8 mouse cellular contexts compared by ENCODE assay signal in the genomic region with DNA sequence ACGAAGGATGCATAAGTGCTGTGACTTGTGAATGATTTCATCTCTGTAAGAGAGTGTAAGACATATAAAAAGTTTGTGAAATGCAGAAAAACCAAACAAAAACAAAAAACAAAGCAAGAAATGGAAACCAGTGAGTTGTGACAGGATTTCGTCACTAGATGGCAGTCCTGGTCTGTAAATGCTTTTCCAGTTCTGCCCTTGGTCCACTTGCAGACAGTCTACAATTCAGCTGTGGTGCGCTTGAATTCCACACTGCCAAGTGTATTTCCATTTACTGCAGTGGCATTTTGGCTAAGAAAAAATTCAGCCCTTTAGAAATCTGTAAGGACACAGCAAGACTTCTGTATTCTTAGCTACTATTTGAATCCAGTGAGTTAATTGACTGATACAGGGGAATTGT.
DNase-seq lines count a peak whose midpoint lies in the region; ATAC-seq and TF ChIP-seq lines count a peak whose summit lies in the region.
"Had no signal": no experiment of that assay in that cellular context is flagged by ENCODE, and none has a peak within 500 bp of the region (broad histone marks: within the 10 kb centered on the region; RNA-seq: fewer than 3 reads in every experiment).

No protein-coding gene starts in this region.

- H3K27me3 ChIP-seq in embryonic facial prominence, embryonic 11.5 days (ENCODE audit: control insufficient read depth, insufficient read depth, low read length) = no peaks in the 10 kb centered on the region
- no peaks in the 10 kb centered on the region for H3K27me3 ChIP-seq in kidney, postnatal 0 days (ENCODE audit: insufficient read depth, low read length)

- no peak overlapping the region for H3K4me3 ChIP-seq in embryonic facial prominence, embryonic 11.5 days (ENCODE audit: low read depth, low read length)
- no peak overlapping the region for H3K4me3 ChIP-seq in kidney, postnatal 0 days (replicated peaks; ENCODE audit: low read depth, low read length)
- H3K4me3 ChIP-seq: myocyte had no signal

- no peaks in the 10 kb centered on the region for H3K9me3 ChIP-seq in embryonic facial prominence, embryonic 11.5 days (replicated peaks; ENCODE audit: control insufficient read depth, low read length)
- H3K9me3 ChIP-seq in kidney, postnatal 0 days (replicated peaks; ENCODE audit: low read length) = no peaks in the 10 kb centered on the region

- no peak for ATAC-seq in embryonic facial prominence, embryonic 11.5 days (replicated peaks; ENCODE audit: insufficient number of reproducible peaks, low FRiP score, low TSS enrichment, low read depth)
- ATAC-seq in kidney, postnatal 0 days (replicated peaks; ENCODE audit: low FRiP score, low read depth) = no peak
- peak; percentile 77 for ATAC-seq in megakaryocyte progenitor cell, adult 5-6 weeks (replicated peaks; ENCODE audit: poor library complexity)

- 25% methylated on average over 3 of the region's 3 CpGs for WGBS in embryonic facial prominence, embryonic 11.5 days
- WGBS in kidney, postnatal 0 days = 16% methylated on average over 3 of the region's 3 CpGs

- H3K4me2 ChIP-seq in embryonic facial prominence, embryonic 11.5 days (ENCODE audit: low read depth, low read length) = no peak overlapping the region
- no peak overlapping the region for H3K4me2 ChIP-seq in kidney, postnatal 0 days (ENCODE audit: low read length)

- no peak overlapping the region for H3K9ac ChIP-seq in embryonic facial prominence, embryonic 11.5 days (replicated peaks; ENCODE audit: low read length)
- H3K9ac ChIP-seq in kidney, postnatal 0 days (ENCODE audit: low read depth, low read length) = no peak overlapping the region

- peak; percentile 8 for DNase-seq in thymus, postnatal 0 days (ENCODE audit: low spot score)
- DNase-seq in thymus, postnatal 36 days = no peak
- peak; percentile 16 to 48 for DNase-seq in adrenal gland, postnatal 36 days
- DNase-seq in embryonic facial prominence, embryonic 11.5 days (ENCODE audit: low spot score) = peak; percentile 80
- DNase-seq in kidney, postnatal 0 days (ENCODE audit: low spot score) = peak; percentile 79
- DNase-seq in ovary, adult 18-20 months (ENCODE audit: low spot score) = no peak

- no peaks in the 10 kb centered on the region for H3K4me1 ChIP-seq in embryonic facial prominence, embryonic 11.5 days (ENCODE audit: control insufficient read depth, insufficient read depth, low read length)
- no peaks in the 10 kb centered on the region for H3K4me1 ChIP-seq in kidney, postnatal 0 days (replicated peaks; ENCODE audit: insufficient read depth, low read length)

- no peaks in the 10 kb centered on the region for H3K36me3 ChIP-seq in embryonic facial prominence, embryonic 11.5 days (replicated peaks; ENCODE audit: control insufficient read depth, insufficient read depth, low read depth, low read length)
- H3K36me3 ChIP-seq in kidney, postnatal 0 days (ENCODE audit: insufficient read depth, low read length) = no peaks in the 10 kb centered on the region

- H3K27ac ChIP-seq in embryonic facial prominence, embryonic 11.5 days (replicated peaks; ENCODE audit: low read depth, low read length) = no peak overlapping the region
- no peak overlapping the region for H3K27ac ChIP-seq in kidney, postnatal 0 days

- TF ChIP-seq CTCF in kidney, postnatal 0 days (IDR thresholded peaks at IDR 0.05; ENCODE audit: low read depth) = peak; percentile 84

Comparison
In these comparisons a context has a peak if more than half of its experiments do, and no peak if none do; other contexts are left out.
1. DNase-seq: peak in thymus, postnatal 0 days (single experiment), adrenal gland, postnatal 36 days (2 of 2), embryonic facial prominence, embryonic 11.5 days (single experiment) and kidney, postnatal 0 days (single experiment); none in thymus, postnatal 36 days (0 of 2) and ovary, adult 18-20 months (single experiment).